Mouse (Mus musculus): Measurements from ENCODE around the gene Slc4a5.

The Slc4a5 gene

DNA sequence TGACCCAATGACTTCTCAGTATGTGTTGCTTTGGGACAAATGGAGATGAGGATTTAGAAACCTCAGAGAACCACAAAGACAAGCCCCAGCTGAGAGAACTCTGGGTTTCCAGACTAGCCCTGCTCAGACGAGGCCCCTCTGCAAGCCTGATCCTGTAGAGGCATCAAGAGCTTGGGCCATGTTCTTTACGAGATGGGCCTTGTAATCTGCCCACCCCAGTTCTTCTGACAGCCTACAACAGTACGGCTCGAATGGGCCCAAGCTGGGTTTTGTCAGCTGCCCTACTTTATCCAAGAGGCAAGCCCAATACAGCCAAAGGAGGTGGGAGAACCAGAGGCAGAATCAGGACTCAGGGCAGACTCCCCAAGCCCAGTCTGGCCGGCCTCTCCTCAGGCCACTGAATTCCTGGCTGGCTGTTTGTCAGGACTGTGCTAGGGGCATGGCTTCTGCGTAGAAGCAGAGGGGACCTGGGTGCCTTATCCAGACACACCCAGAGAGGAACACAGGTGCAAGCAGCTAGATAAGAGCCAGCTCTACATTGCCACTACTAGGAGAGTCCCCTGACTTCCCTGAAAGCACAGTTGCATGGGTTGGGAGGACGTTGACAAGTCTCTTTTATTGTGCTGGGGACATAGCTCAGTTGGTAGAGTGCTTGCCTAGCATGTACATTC is 132.0 kb downstream of the Slc4a5 start:
- DNase-seq (ENCODE audit: low spot score): no peak

DNA sequence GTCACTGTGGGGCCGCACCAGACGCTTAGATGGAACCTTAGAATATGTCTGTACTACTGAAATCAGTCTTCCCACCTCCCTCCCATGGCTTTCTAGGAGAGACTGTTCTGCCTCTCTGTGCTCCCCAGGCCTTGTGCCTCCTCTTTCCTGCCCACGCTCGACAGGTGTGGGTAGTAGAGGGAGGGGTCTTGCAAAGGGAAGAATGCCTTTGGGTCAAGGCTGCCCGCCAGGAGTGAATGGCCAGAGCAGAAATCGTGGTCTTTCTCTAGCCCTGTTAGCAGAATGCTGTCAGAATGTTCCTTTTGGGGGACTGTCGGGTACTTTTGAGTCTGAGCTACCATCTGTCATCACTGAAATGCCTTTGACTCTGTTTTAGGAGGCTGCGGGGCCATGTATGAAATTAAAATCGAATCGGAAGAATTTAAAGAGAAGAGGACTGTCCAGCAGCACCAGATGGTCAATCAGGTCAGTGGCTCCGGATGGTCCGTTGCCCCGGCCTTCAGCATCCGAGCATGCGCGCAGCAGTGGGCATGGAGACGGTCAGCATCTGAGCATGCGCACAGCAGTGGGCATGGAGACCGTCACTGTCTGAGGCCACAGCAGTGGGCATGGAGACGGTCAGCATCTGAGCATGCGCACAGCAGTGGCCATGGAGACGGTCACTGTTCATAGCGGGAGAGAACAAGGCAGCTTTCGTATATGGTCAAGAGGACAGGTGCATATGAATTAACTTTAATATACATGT is 133.2 kb downstream of the Slc4a5 start:
- DNase-seq (ENCODE audit: low spot score): no peak
